Mouse (Mus musculus): ENCODE measurements at regions not wholly inside any gene's neighbourhood (a gene's known extent, or its start where the extent isn't known, plus 50 kb on each side); places are given as distances from the start of the nearest gene placed in this dataset.

GRCm38 (mm10) chrX:142623359-142623758 lies 57.8 kb upstream of the Tmem164 start:
- DNase-seq: no peak
- intact Hi-C loops (cut with DNase I): no loop called here

GRCm38 (mm10) chrX:142623882-142624281 lies 57.3 kb upstream of the Tmem164 start:
- DNase-seq: no peak
- intact Hi-C loops (cut with DNase I): no loop called here
